18 mouse cellular contexts compared by ENCODE assay signal in the genomic region with DNA sequence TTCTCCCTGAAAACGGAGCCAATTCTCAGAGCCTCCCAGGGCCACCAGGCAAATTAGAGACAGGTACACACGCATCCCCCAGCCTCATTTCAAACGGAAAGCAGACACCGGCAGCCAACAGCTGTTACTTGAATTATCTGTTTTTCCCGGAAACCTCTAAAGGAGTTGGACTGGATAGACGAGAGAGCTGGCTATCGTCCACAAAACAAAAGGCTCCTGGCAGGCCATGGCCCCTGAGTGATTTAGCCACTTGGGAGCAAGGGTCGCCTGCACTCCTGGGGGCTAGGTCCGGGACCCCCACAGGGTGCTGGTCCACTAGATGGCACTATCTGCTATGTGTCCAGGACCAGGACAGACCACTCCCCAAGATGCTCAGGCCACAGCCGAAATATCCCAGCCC. TPM values are rescaled to one million over a fixed set of nuclear protein-coding genes. Genes with fewer than 3 reads are reported as not detected.
DNase-seq lines count a peak whose midpoint lies in the region; ATAC-seq and TF ChIP-seq lines count a peak whose summit lies in the region.
"Had no signal": no experiment of that assay in that cellular context is flagged by ENCODE, and none has a peak within 500 bp of the region (broad histone marks: within the 10 kb centered on the region; RNA-seq: fewer than 3 reads in every experiment).

No protein-coding gene starts in this region.

- H3K9ac ChIP-seq in hindbrain, embryonic 13.5 days = no peak overlapping the region
- H3K9ac ChIP-seq in hindbrain, embryonic 16.5 days (ENCODE audit: low read depth, low read length) = no peak overlapping the region
- no peak overlapping the region for H3K9ac ChIP-seq in midbrain, postnatal 0 days (replicated peaks; ENCODE audit: low read length, poor library complexity, severe bottlenecking)
- no peak overlapping the region for H3K9ac ChIP-seq in embryonic facial prominence, embryonic 11.5 days (replicated peaks; ENCODE audit: low read length)
- H3K9ac ChIP-seq: embryonic facial prominence, embryonic 13.5 days; limb, embryonic 12.5 days; neural tube, embryonic 13.5 days had no signal

- peaks cover 25% of the 10 kb centered on the region for H3K4me1 ChIP-seq in hindbrain, embryonic 13.5 days (replicated peaks)
- no peaks in the 10 kb centered on the region for H3K4me1 ChIP-seq in hindbrain, embryonic 16.5 days (ENCODE audit: control insufficient read depth, insufficient read depth, low read depth, low read length)
- H3K4me1 ChIP-seq in midbrain, postnatal 0 days (ENCODE audit: insufficient read depth, low read length) = no peaks in the 10 kb centered on the region
- H3K4me1 ChIP-seq in midbrain, embryonic 10.5 days = peaks cover 35% of the 10 kb centered on the region
- H3K4me1 ChIP-seq in embryonic facial prominence, embryonic 11.5 days (ENCODE audit: control insufficient read depth, insufficient read depth, low read length) = no peaks in the 10 kb centered on the region

- 0 out of 2 replicates have a peak overlapping the region, but pooled peaks have one; percentile 12 for H3K27ac ChIP-seq in hindbrain, embryonic 13.5 days
- H3K27ac ChIP-seq in hindbrain, embryonic 16.5 days (ENCODE audit: low read depth, low read length) = no peak overlapping the region
- no peak overlapping the region for H3K27ac ChIP-seq in midbrain, postnatal 0 days (ENCODE audit: low read depth, low read length)
- no peak overlapping the region for H3K27ac ChIP-seq in midbrain, embryonic 10.5 days (replicated peaks)
- no peak overlapping the region for H3K27ac ChIP-seq in embryonic facial prominence, embryonic 11.5 days (replicated peaks; ENCODE audit: low read depth, low read length)
- H3K27ac ChIP-seq: embryonic facial prominence, embryonic 13.5 days; limb, embryonic 12.5 days; neural tube, embryonic 13.5 days had no signal

- H3K4me2 ChIP-seq in hindbrain, embryonic 13.5 days = no peak overlapping the region
- no peak overlapping the region for H3K4me2 ChIP-seq in hindbrain, embryonic 16.5 days (ENCODE audit: low read length)
- no peak overlapping the region for H3K4me2 ChIP-seq in midbrain, postnatal 0 days (ENCODE audit: low read depth, low read length, poor library complexity, severe bottlenecking)
- peak overlapping the region; percentile 13; the same call in 1 of the 2 replicates for H3K4me2 ChIP-seq in embryonic facial prominence, embryonic 11.5 days (ENCODE audit: low read depth, low read length)
- H3K4me2 ChIP-seq: embryonic facial prominence, embryonic 13.5 days; heart, embryonic 11.5 days had no signal

- no peak overlapping the region for H3K4me3 ChIP-seq in hindbrain, embryonic 13.5 days
- H3K4me3 ChIP-seq in hindbrain, embryonic 16.5 days (ENCODE audit: low read length) = no peak overlapping the region
- H3K4me3 ChIP-seq in midbrain, postnatal 0 days (ENCODE audit: low read depth, low read length) = no peak overlapping the region
- H3K4me3 ChIP-seq in midbrain, embryonic 10.5 days = no peak overlapping the region; the same call in 1 of the 2 replicates
- no peak overlapping the region for H3K4me3 ChIP-seq in embryonic facial prominence, embryonic 11.5 days (ENCODE audit: low read depth, low read length)
- H3K4me3 ChIP-seq: embryonic facial prominence, embryonic 13.5 days; limb, embryonic 12.5 days; neural tube, embryonic 13.5 days had no signal

- peaks cover 71% of the 10 kb centered on the region for H3K36me3 ChIP-seq in hindbrain, embryonic 13.5 days
- peaks cover 21% of the 10 kb centered on the region for H3K36me3 ChIP-seq in hindbrain, embryonic 16.5 days (ENCODE audit: control insufficient read depth, insufficient read depth, low read length)
- H3K36me3 ChIP-seq in midbrain, postnatal 0 days (ENCODE audit: insufficient read depth, low read length) = peaks cover 50% of the 10 kb centered on the region
- H3K36me3 ChIP-seq in midbrain, embryonic 10.5 days = peaks cover 76% of the 10 kb centered on the region
- no peaks in the 10 kb centered on the region; the same call in none of the 2 replicates for H3K36me3 ChIP-seq in embryonic facial prominence, embryonic 11.5 days (replicated peaks; ENCODE audit: control insufficient read depth, insufficient read depth, low read depth, low read length)

- peaks cover 6% of the 10 kb centered on the region; the same call in 1 of the 2 replicates for H3K27me3 ChIP-seq in hindbrain, embryonic 13.5 days
- no peaks in the 10 kb centered on the region for H3K27me3 ChIP-seq in hindbrain, embryonic 16.5 days (replicated peaks; ENCODE audit: control insufficient read depth, insufficient read depth, low read length)
- no peaks in the 10 kb centered on the region for H3K27me3 ChIP-seq in midbrain, postnatal 0 days (ENCODE audit: insufficient read depth, low read length)
- peaks cover 42% of the 10 kb centered on the region for H3K27me3 ChIP-seq in midbrain, embryonic 10.5 days (ENCODE audit: low read depth, poor library complexity, severe bottlenecking)
- no peaks in the 10 kb centered on the region for H3K27me3 ChIP-seq in embryonic facial prominence, embryonic 11.5 days (ENCODE audit: control insufficient read depth, insufficient read depth, low read length)

- DNase-seq in midbrain, postnatal 0 days (ENCODE audit: low spot score) = no peak
- no peak for DNase-seq in midbrain, embryonic 10.5 days (ENCODE audit: low spot score)
- no peak for DNase-seq in embryonic facial prominence, embryonic 11.5 days (ENCODE audit: low spot score)
- DNase-seq in cerebellum, adult 9-10 months = no peak
- no peak for DNase-seq in thymus, postnatal 4 days
- DNase-seq: cerebellum, adult 9-11 months; gastrocnemius, postnatal 36 days; kidney, postnatal 10 days; lung, postnatal 14 days; right cerebral cortex, postnatal 4 days had no signal

- WGBS in hindbrain, embryonic 13.5 days = 41% methylated on average over 10 of the region's 10 CpGs
- WGBS in hindbrain, embryonic 16.5 days = 39% methylated on average over 10 of the region's 10 CpGs
- WGBS in midbrain, postnatal 0 days = 44% methylated on average over 10 of the region's 10 CpGs
- 61% methylated on average over 10 of the region's 10 CpGs for WGBS in midbrain, embryonic 10.5 days
- WGBS in embryonic facial prominence, embryonic 11.5 days = 43% methylated on average over 10 of the region's 10 CpGs

- peak; percentile 23 for TF ChIP-seq CTCF in midbrain, postnatal 0 days (IDR thresholded peaks at IDR 0.05)

- ATAC-seq in hindbrain, embryonic 13.5 days (ENCODE audit: low FRiP score) = no peak
- no peak for ATAC-seq in hindbrain, embryonic 16.5 days
- no peak for ATAC-seq in midbrain, postnatal 0 days (ENCODE audit: low FRiP score)
- no peak for ATAC-seq in embryonic facial prominence, embryonic 11.5 days (replicated peaks; ENCODE audit: insufficient number of reproducible peaks, low FRiP score, low TSS enrichment, low read depth)
- ATAC-seq: inflammation-experienced regulatory T-cells, adult 6 months had no signal

- no peaks in the 10 kb centered on the region; the same call in 1 of the 2 replicates for H3K9me3 ChIP-seq in hindbrain, embryonic 13.5 days
- no peaks in the 10 kb centered on the region for H3K9me3 ChIP-seq in hindbrain, embryonic 16.5 days (ENCODE audit: control insufficient read depth, low read length)
- H3K9me3 ChIP-seq in midbrain, postnatal 0 days (ENCODE audit: low read length) = no peaks in the 10 kb centered on the region
- H3K9me3 ChIP-seq in midbrain, embryonic 10.5 days (replicated peaks) = peaks cover 36% of the 10 kb centered on the region
- peaks cover 6% of the 10 kb centered on the region; the same call in 1 of the 2 replicates for H3K9me3 ChIP-seq in embryonic facial prominence, embryonic 11.5 days (replicated peaks; ENCODE audit: control insufficient read depth, low read length)
- H3K9me3 ChIP-seq: embryonic facial prominence, embryonic 13.5 days had no signal

RNA-seq across cellular contexts. Expression of gene Rtl1, which starts 14.3 kb away (rescaled TPM):
- polyA plus RNA-seq in hindbrain, embryonic 13.5 days (2015; fragmentation: Nextera tagmentation; extraction: Ambion mirVana) = 1.5 and 2.1 TPM in 2 replicates
- polyA plus RNA-seq in hindbrain, embryonic 16.5 days (2015; fragmentation: Nextera tagmentation; extraction: Ambion mirVana) = 1.7 and 2.2 TPM in 2 replicates
- 1.3 and 1.9 TPM in 2 replicates for total RNA-seq in midbrain, postnatal 0 days (2014; rRNA removed)
- polyA plus RNA-seq in midbrain, postnatal 0 days (2015; fragmentation: Nextera tagmentation; extraction: Ambion mirVana) = 0.94 and 1.5 TPM in 2 replicates
- 0.53 and 0.89 TPM in 2 replicates for polyA plus RNA-seq in midbrain, embryonic 10.5 days (2016; fragmentation: Nextera tagmentation; extraction: Ambion mirVana)
- 0.84 and 0.89 TPM in 2 replicates for polyA plus RNA-seq in embryonic facial prominence, embryonic 11.5 days (2014; fragmentation: Nextera tagmentation; extraction: Ambion mirVana)
- total RNA-seq: gastrocnemius, postnatal 36 days; monocyte, adult 5-6 weeks had no signal
- polyA plus RNA-seq: inflammation-experienced regulatory T-cells, adult 6 months had no signal
